Mouse (Mus musculus): ENCODE results near the gene Filip1l.

DNA sequence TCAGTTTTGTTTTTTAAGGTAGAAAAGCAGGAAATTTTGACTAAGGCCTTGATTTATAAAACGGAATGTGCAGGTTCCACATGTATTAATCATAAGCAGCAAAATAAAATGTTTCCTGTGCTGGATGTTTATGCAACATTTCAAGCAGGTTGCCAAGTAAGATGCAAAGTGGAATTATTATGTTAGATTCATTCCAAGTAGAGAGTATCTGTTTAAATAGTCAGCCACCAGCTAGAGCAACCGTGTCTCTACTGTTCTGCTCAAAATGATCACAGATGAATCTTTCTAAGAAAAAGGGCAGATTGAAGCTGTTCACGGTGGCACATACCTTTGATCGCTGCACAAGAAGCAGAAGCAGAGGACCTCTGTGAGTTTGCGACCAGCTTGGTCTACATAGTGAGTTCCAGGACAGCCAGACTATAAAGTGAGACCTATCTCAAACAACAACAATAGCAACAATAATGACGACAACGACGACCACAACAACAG lies 34.2 kb upstream of the Filip1l start:
- TF ChIP-seq CTCF (IDR thresholded peaks at IDR 0.05; ENCODE audit: control insufficient read depth, insufficient read depth, low read length): no peak
- no peak for TF ChIP-seq POLR2A (IDR thresholded peaks at IDR 0.05; ENCODE audit: borderline replicate concordance, control insufficient read depth, low read depth, low read length)
